Mouse (Mus musculus) spleen, adult 2 months (tissue): ENCODE measurements around the gene Knstrn.

Experiments used
- CTCF ChIP-seq: fragments of 200-500 bp; IDR thresholded peaks from 2 replicates; pipeline ENCODE4 v1.5.1; 2011; ENCODE audit warnings: mild to moderate bottlenecking, inconsistent platforms; ENCODE audit not compliant: insufficient read depth, insufficient read length, insufficient replicate concordance; ENCODE audit errors: extremely low read depth
- POLR2A ChIP-seq: fragments of 200-500 bp; IDR thresholded peaks from 2 replicates; pipeline ENCODE4 v1.6.1; 2011; ENCODE audit warnings: low read depth, low read length, inconsistent platforms

DNA sequence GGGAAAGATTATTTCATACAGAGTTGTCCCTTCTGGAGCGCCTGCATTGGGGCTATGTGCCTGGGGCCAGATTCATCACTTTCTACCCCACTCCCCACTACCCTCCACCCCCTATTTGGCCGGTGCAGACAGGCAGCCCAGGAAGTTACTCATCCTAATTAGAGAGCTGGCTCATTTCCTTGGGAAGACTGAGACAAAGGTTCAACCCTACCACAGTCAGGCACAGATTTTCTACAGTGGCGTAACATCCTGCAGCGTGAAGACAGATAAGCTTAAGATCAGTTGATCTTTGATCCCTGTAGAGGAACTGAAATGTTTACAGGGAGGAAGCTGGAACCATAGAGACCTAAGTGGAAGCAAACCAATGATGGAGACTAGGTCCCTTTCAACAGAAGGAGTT lies 31.5 kb upstream of the Knstrn start:
- TF ChIP-seq CTCF (no peak), POLR2A (no peak)
